Mouse (Mus musculus): ENCODE measurements around the gene Ctse.
"Not testable (repeated sequence)": the region's sequence is repeated elsewhere in the genome, so short reads cannot be mapped to it uniquely, and the experiment has no call there.

Ctse gene

GRCm38 (mm10) chr1:131637791-131638540 is at the start of gene Ctse:
Gene Ctse (plus strand): TSS chr1:131638306.
- DNase-seq (ENCODE audit: low read depth, low spot score): no peak

GRCm38 (mm10) chr1:131598905-131599304 is 39.2 kb upstream of the Ctse start, which contains the start of gene Avpr1b:
Gene Avpr1b (plus strand): TSS chr1:131599239.
- DNase-seq (ENCODE audit: low read depth, low spot score): peak; percentile 46

- peak; percentile 27 for DNase-seq (ENCODE audit: low read depth, low spot score)
These were observed 37.8 kb upstream of the Ctse start for GRCm38 (mm10) chr1:131600314-131600713.

GRCm38 (mm10) chr1:131606719-131607118 is 31.4 kb upstream of the Ctse start:
- no peak for DNase-seq (ENCODE audit: low read depth, low spot score)

GRCm38 (mm10) chr1:131612556-131613155 is 25.4 kb upstream of the Ctse start:
- no peak for DNase-seq (ENCODE audit: low read depth, low spot score)

- peak; percentile 95 for DNase-seq (ENCODE audit: low read depth, low spot score)
These were observed 24.6 kb upstream of the Ctse start for GRCm38 (mm10) chr1:131613361-131614133.

- DNase-seq (ENCODE audit: low read depth, low spot score): no peak
These were observed 23.5 kb upstream of the Ctse start for GRCm38 (mm10) chr1:131614641-131615040.

- DNase-seq (ENCODE audit: low read depth, low spot score): no peak
These were observed 22.0 kb upstream of the Ctse start for GRCm38 (mm10) chr1:131616131-131616530.

GRCm38 (mm10) chr1:131616546-131617220 is 21.4 kb upstream of the Ctse start:
- DNase-seq (ENCODE audit: low read depth, low spot score): no peak

- peak; percentile 18 for DNase-seq (ENCODE audit: low read depth, low spot score)
These were observed 19.5 kb upstream of the Ctse start for GRCm38 (mm10) chr1:131618576-131618975.

GRCm38 (mm10) chr1:131619348-131619747 is 18.8 kb upstream of the Ctse start:
- DNase-seq (ENCODE audit: low read depth, low spot score): no peak

- no peak for DNase-seq (ENCODE audit: low read depth, low spot score)
These were observed 14.5 kb upstream of the Ctse start for GRCm38 (mm10) chr1:131623644-131624043.

- DNase-seq (ENCODE audit: low read depth, low spot score): no peak
These were observed 13.8 kb upstream of the Ctse start for GRCm38 (mm10) chr1:131624175-131624835.

- DNase-seq (ENCODE audit: low read depth, low spot score): no peak
These were observed 11.9 kb upstream of the Ctse start for GRCm38 (mm10) chr1:131626200-131626599.

- DNase-seq (ENCODE audit: low read depth, low spot score): not testable (repeated sequence)
These were observed 5.9 kb upstream of the Ctse start for GRCm38 (mm10) chr1:131632216-131632615.

- DNase-seq (ENCODE audit: low read depth, low spot score): no peak
These were observed 3.6 kb upstream of the Ctse start for GRCm38 (mm10) chr1:131634495-131634894.

GRCm38 (mm10) chr1:131638541-131639421 is 675 bp downstream of the Ctse start:
- DNase-seq (ENCODE audit: low read depth, low spot score): no peak

GRCm38 (mm10) chr1:131640062-131640461 is 2.0 kb downstream of the Ctse start:
- no peak for DNase-seq (ENCODE audit: low read depth, low spot score)

- no peak for DNase-seq (ENCODE audit: low read depth, low spot score)
These were observed 3.5 kb downstream of the Ctse start for GRCm38 (mm10) chr1:131641565-131641964.

- DNase-seq (ENCODE audit: low read depth, low spot score): no peak
These were observed 4.1 kb downstream of the Ctse start for GRCm38 (mm10) chr1:131642251-131642650.
